Mouse (Mus musculus) heart, adult 18-20 months (tissue): ENCODE results near the gene Stk38. TPM values are rescaled to one million over a fixed set of nuclear protein-coding genes. Genes with fewer than 3 reads are reported as not detected.
"Not testable (repeated sequence)": the region's sequence is repeated elsewhere in the genome, so short reads cannot be mapped to it uniquely, and the experiment has no call there.

Source experiments
- DNase-seq, 2 experiments: peaks; one replicate each; pipeline ENCODE4 v3.0.0; 2021 to 2022; ENCODE audit warnings: mixed read lengths in 1 of 2
- total RNA-seq, 2 experiments: library from RNA; stranded (reverse); gene quantifications; 2 replicates each; pipeline ENCODE4 v1.2.3; 2021

Stk38 gene
- total RNA-seq, 2 experiments from 2014 or later: 22.0 to 28.8 TPM

DNA sequence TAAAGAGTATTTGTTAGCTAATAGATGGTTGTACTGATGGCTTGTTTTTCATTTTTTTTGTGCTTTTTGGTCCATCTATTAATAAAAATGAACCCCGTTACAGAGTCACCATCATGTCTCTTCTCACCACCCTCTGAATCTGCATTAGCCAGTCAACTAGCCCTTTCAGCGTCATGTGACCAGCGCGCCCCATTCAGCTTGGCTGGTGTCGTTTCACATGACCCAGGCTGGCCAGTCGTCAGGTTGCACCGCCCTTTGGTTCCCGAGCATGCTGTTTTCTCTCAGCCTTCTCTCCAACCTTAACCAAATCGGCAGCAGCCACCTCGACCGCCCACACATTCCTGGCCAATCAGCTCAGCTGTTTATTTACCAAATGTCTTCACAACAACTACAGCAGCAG is 31.6 kb upstream of the Stk38 start:
- no peak for DNase-seq

DNA sequence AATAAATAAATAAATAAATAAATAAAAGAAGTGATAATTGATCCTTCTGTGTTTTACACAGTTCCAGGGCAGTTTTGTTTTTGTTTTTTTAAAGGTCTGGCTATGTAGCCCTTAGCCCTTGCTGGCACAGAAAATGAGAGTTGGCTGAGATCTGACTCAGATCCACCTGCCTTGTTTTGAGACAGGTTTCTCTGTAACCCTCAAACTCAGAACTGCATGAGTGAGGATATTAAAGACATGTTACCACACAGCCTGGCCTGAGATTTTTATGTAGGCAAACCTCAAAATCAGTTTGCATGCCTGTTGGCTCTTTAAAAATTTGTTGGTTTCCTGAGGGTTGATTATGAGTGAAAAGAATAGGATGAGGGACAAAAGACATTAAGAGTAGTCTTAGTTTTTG is 27.7 kb upstream of the Stk38 start:
- no peak for DNase-seq

DNA sequence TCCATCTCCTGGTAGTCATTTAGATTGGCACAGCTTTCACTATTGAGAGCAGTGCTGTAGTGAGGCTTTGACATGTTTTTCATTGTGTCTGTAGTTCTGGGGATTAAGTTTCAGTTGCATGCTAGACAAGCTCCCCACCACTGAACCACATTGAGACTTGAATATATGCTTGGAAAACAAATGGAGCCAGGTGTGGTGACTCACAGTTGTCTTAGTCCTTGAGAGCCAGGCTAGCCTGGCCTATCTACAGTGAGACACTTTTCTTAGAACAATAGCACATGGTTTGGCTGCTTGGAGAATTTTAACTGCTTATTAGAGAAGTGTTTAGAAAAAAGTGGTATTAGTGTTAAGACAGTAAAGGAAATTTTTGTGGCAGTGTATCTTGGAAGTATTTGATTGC is 26.5 kb upstream of the Stk38 start:
- DNase-seq: no peak

- peak in 1 of 2 experiments; percentile 51 for DNase-seq
Measured at GRCm38 (mm10) chr17:29033569-29034061, 25.8 kb upstream of the Stk38 start.

- peak; percentile 99 for DNase-seq
Measured at GRCm38 (mm10) chr17:29032274-29033069, 24.7 kb upstream of the Stk38 start, which contains the start of gene Srsf3. Srsf3 (plus strand) TSS chr17:29032628.

DNA sequence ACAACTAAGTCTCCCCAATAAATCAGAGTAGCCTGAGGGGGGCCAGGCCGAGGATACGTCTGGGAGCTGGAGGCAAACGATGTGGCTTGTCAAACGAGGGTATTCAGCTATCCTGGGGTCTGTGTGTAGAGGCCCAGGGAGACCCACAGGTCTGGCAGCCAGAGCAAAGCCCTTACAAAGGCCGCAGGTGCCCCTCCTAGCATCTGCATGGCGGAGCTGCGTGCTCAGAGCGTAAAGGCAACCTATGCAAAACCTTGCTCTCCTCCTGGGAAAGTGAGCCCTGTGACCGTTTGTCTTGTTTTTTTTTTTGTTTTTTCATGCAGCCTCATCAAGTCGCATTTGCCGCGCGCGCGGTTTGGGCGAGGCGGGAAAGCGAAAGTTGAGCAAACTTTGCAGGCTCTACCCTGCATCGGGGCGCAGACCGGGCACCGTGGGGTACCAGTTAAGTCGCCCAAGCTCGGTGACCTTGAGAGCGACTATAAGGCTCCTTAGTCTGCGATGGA is 24.0 kb upstream of the Stk38 start:
- no peak for DNase-seq

GRCm38 (mm10) chr17:29031085-29031711 is 23.4 kb upstream of the Stk38 start:
- not testable (repeated sequence) for DNase-seq

GRCm38 (mm10) chr17:29030321-29031034 is 22.7 kb upstream of the Stk38 start:
- no peak for DNase-seq

DNA sequence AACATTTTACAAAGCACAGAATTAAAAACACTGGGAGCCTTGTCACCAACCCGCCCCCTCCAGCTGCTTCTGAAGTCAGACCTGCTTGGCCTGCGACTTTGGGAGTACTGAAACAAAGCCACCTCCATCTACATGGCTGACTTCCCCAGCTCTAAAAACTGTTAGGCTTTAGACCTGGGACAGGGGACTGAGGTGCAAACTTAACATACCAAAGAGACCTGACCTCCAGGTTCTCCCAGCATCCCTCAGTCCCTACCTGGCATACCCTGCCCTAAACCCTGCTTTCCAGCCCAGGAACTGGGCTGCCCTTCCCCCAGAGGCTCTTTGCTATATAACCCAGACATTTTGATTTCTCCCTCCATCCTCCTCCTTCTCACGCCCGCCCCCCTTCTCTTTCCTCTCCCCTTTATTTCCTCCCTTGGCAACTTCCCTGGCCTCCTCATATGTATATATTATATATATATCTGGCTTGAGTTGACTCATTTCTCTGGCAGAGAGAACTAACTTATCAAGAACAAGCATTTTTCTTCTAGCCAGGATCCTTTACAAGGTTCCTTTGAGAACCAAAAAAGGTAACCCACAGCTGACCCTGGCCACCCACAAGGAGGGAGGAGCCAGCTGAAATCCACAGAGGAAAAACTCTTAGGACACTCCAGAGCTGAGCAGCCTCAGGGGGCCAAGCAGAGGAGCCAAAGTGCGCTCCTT is 19.0 kb upstream of the Stk38 start:
- no peak for DNase-seq

GRCm38 (mm10) chr17:29024896-29025565 is 17.2 kb upstream of the Stk38 start:
- DNase-seq: peak; percentile 51 to 66

DNA sequence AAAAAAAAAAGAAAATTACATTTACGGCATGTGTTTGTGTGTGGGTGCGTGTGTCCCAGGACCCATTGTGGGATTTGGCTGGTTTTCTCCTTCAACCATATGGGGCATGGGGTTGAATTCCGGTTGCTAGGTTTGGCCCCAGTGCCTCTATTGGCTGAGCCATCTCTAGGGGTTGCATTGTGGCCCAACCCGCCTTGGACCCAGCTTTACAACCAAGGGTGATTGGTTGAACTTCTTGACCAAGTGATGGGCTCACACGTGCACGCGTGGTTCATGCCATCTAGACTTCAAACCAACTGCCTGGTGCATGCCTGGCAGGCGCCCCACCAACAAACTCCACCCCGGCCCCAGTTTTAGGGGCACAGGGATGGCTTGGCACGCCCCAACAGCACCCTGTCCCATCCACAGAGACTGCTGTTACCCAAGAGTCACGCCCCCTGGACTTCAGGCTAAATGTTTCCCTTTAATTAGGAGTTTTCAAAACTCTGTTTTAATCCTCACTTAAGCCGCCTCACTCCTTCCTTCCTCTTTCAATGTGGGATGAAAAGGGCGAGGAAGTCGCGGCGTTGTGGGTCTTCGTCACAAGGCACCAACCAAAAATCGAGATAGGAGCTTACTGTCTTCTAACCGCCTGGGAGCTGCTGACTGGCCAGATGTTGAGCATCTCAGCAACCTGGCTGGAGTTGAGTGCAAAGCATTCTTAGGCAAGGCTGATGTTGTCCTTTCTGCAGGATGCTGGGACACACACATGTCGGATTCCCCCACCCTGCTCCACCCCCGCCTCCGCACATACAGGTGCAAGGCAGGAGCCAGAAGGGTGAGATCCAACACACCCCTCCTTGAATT is 16.5 kb upstream of the Stk38 start:
- peak in 1 of 2 experiments; percentile 25 for DNase-seq

- DNase-seq: no peak
Measured at GRCm38 (mm10) chr17:29023346-29023745, 15.6 kb upstream of the Stk38 start.

DNA sequence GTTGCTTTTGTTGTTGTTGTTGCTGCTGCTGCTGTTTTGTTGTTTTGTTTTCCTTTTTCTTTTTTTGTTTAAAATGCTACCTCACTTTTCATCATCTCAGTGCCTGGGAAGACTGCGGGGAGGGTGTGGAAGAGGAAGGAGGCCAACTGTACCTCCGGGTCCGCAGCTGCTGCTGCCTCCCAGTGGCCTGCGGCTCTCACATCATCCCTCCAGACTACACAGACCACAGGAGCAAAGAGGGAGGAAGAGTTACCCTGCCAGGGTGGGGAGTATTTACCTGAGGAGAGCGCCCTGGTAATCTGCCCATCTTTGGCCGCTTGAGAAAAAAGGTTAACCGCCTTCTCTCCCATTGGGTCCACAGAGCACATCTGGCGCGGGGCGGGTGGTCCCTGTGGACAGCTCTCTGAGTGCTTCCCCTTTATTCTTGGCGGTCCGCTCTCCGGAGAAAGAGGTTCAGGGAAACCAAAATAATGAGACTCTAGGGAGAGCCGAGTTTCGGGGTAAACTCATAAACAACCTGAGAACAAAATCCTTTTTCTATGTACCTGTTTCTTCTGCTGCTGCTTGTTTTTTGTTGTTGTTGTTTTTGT is 14.5 kb upstream of the Stk38 start:
- DNase-seq: peak; percentile 39 to 52

DNA sequence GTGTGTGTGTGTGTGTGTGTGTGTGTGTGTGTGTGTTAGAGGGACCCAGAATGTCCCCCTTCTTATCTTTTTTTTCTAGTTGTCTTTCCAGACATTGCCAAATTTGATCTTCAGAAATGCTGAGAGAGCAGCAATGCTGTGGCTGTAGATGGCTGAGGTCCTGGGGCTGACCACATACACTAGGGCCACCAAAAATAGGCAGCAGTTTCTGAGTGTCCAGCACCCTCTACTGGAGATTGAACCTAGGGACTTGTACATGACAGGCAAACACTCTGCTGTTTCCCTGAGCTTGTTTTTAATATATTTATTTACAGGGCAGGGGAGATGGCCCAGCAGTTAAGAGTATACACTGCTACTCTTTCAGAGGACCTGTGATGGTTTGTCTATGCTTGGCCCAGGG is 12.6 kb upstream of the Stk38 start:
- DNase-seq: peak; percentile 36 to 45

- no peak for DNase-seq
Measured at GRCm38 (mm10) chr17:29019391-29019790, 11.6 kb upstream of the Stk38 start.

DNA sequence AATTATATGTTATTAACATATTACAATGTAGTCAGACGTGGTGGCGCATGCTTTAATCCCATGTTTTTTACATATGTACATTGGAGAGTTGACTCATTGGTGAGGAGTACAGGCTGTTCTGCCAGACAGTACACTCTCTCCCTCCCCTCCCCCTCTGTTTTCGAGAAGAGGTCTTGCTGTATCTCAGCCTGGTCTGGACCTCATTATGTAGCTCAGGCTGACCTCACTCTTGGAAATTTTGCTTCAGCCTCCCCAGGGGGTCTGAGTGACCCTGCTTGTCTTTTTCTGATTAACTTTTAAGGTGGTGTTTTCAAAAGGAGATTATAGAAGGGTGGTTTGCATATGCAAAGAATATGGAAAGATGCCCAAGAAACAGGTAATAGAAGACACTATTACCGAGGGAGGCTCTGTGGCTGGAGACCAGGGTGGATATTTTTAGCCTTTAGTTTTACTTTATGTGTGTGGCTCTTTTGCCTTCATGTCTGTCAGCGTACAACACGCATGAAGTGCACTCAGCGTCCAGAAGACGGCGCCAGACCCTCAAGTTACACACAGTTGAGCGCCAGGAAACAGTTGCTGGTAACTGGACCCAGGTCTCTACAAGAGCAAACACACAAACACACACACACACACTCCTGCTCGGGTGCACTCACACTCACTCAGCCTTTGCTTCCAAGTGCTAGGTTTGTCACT is 10.6 kb upstream of the Stk38 start:
- peak; percentile 64 to 76 for DNase-seq

GRCm38 (mm10) chr17:29016705-29017104 is 8.9 kb upstream of the Stk38 start:
- no peak for DNase-seq

DNA sequence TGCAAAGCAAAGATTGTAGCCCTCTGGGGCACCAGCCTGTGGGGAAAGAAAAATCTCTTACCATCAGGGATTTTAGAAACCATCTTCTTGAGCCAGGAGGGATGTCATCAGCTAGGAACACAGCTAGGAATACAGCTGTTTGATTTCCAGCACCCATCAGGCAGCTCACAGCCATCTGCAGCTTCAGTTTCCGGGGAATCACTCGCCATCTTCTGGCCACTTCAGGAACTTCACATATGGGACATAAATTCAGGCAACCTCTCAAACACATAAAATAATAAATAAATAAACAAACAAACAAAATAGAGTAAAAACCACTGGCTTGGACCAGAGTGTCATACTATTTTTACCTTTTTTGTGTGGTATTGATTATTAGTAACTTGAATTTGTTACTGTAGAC is 7.8 kb upstream of the Stk38 start:
- peak; percentile 49 to 72 for DNase-seq

- DNase-seq: peak; percentile 43 to 75
Measured at GRCm38 (mm10) chr17:29014235-29014634, 6.4 kb upstream of the Stk38 start.
